Mouse (Mus musculus) B cell, adult 62 days (primary cell): Measurements from ENCODE around the gene Ifne. TPM values are rescaled to one million over a fixed set of nuclear protein-coding genes. Genes with fewer than 3 reads are reported as not detected.

Source experiments
- total RNA-seq: library from RNA; stranded (reverse); gene quantifications from 4 replicates; pipeline ENCODE4 v1.2.4, GENCODE M21; 2023

The Ifne gene
- not detected in 4 replicates for total RNA-seq

DNA sequence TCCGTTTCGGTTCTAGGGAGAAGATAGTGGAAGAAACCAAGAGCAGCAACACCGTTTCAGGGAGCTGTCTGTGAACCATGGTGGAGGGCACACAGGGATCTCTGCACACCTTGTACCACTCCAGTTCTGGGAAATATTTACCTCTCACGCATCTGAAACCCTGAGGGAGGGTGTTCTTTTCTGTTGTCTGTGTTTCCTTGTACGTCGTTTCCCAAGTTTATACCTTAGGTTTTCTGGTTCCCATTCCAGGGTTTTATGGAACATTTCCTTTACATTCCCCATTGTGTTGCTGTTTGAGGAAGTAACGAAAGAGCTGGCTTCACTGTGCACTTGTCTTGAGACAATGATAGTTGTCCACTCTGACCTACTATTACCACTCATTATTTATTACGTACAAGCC is at the start of gene Ifne:
Gene Ifne (minus strand): TSS at position 101 of the 400 bp plus-strand sequence.

DNA sequence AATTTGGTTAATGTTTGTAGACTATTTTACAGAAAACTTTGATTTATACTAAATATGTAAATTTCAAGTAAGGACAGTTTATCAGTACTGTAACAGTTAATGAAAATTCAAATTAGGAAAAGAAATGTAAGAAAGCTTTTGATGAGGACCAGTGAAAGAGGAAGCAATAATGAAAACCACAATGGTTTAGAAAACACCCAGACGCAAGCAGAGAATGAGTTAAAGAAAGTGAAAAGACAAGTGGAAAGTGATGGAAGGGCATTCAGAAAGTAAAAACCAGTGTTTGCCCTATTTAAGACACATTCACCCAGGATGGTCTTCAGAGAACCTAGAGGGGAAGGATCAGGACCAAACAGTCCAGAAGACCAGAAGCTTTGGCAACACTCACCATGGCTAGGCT is 30.3 kb downstream of the Ifne start, which contains the start of gene Ifna1:
Gene Ifna1 (plus strand): TSS at position 390 of the 400 bp plus-strand sequence.

DNA sequence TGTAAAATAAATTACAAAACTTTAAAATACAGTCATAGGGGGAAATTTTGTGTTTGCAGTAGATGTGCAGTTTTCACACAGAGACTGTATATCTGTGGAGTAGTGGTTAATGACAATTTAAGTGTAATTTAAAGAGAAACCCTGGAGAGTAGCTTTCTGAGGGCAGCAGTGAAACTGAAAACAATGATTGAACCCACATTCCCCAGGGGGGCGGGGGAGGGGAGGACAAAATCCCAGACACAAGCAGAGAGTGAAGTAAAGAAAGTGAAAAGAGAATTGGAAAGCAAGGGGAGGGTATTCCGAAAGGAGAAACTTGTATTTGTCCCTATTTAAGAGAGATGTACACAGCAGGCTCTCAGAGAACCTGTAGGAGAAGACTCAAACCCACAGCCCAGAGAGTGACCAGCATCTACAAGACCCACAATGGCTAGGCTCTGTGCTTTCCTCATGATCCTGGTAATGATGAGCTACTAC is 38.5 kb downstream of the Ifne start, which contains the start of gene Ifna4:
Gene Ifna4 (plus strand): TSS at position 424 of the 474 bp plus-strand sequence.

GRCm38 (mm10) chr4:88835225-88835624 is 44.8 kb downstream of the Ifne start, which contains the start of gene Ifna5:
TSS of gene Ifna5 (plus strand) at chr4:88835525.

Other genes with a start within 250 kb of the Ifne start
- gene C87499, start 245.8 kb downstream of the Ifne start, total RNA-seq: not detected in 4 replicates
- gene Ifna13, start 235.7 kb downstream of the Ifne start, total RNA-seq: not detected in 4 replicates
- not detected in 4 replicates for gene Ifna16, start 203.3 kb downstream of the Ifne start, total RNA-seq
- gene Ifna2, start 196.3 kb downstream of the Ifne start, total RNA-seq: not detected in 4 replicates
- not detected in 4 replicates for gene Ifnab, start 188.8 kb downstream of the Ifne start, total RNA-seq
- not detected in 4 replicates for gene Gm26566, start 158.4 kb downstream of the Ifne start, total RNA-seq
- 14.4 to 16.1 TPM (median 15.0 TPM) in 4 replicates for gene Klhl9, start 157.7 kb downstream of the Ifne start, total RNA-seq
- not detected in 4 replicates for gene Gm13271, start 125.3 kb downstream of the Ifne start, total RNA-seq
- gene Gm13283, start 120.1 kb downstream of the Ifne start, total RNA-seq: not detected in 4 replicates
- not detected in 4 replicates for gene Gm13290, start 106.4 kb downstream of the Ifne start, total RNA-seq
- gene Gm13289, start 103.3 kb downstream of the Ifne start, total RNA-seq: not detected in 4 replicates
- not detected in 4 replicates for gene Gm13272, start 100.4 kb downstream of the Ifne start, total RNA-seq
- gene Ifnz, start 98.1 kb downstream of the Ifne start, total RNA-seq: not detected in 4 replicates
- gene Gm13276, start 94.5 kb downstream of the Ifne start, total RNA-seq: not detected in 4 replicates
- not detected in 4 replicates for gene Gm13277, start 91.6 kb downstream of the Ifne start, total RNA-seq
- gene Gm13278, start 88.7 kb downstream of the Ifne start, total RNA-seq: not detected in 4 replicates
- gene Gm13275, start 85.7 kb downstream of the Ifne start, total RNA-seq: not detected in 4 replicates
- gene Gm13279, start 82.8 kb downstream of the Ifne start, total RNA-seq: not detected in 4 replicates
- not detected in 4 replicates for gene Gm13285, start 80.5 kb downstream of the Ifne start, total RNA-seq
- gene Gm13287, start 76.9 kb downstream of the Ifne start, total RNA-seq: not detected in 4 replicates
- not detected in 4 replicates for gene Gm13288, start 74.7 kb downstream of the Ifne start, total RNA-seq
- gene Ifna7, start 64.0 kb downstream of the Ifne start, total RNA-seq: not detected in 4 replicates
- gene Ifna11, start 60.2 kb downstream of the Ifne start, total RNA-seq: not detected in 4 replicates
- not detected in 4 replicates for gene Ifna6, start 52.8 kb downstream of the Ifne start, total RNA-seq
- gene Ifna5, start 44.7 kb downstream of the Ifne start, total RNA-seq: not detected in 4 replicates
- gene Ifna4, start 38.3 kb downstream of the Ifne start, total RNA-seq: not detected in 4 replicates
- not detected in 4 replicates for gene Ifna1, start 30.1 kb downstream of the Ifne start, total RNA-seq